Mouse (Mus musculus) limb, embryonic 10.5 days (tissue): Measurements from ENCODE around the gene Snx9. TPM values are rescaled to one million over a fixed set of nuclear protein-coding genes. Genes with fewer than 3 reads are reported as not detected.

Source experiments
- DNase-seq: peaks from one replicate; pipeline ENCODE4 v3.0.0-alpha.2; 2017; ENCODE audit warnings: low spot score
- H3K27ac ChIP-seq: fragments of 300-500 bp; sonication (generic); 2 replicates; pipeline ENCODE4 v1.5.1; 2016; ENCODE audit warnings: mild to moderate bottlenecking
- H3K27me3 ChIP-seq: fragments of 300-500 bp; sonication (generic); 2 replicates; pipeline ENCODE4 v1.6.1; 2016; ENCODE audit warnings: low read depth, mild to moderate bottlenecking; ENCODE audit not compliant: poor library complexity, severe bottlenecking
- H3K36me3 ChIP-seq: fragments of 300-500 bp; sonication (generic); 2 replicates; pipeline ENCODE4 v1.6.1; 2016; ENCODE audit warnings: mild to moderate bottlenecking, moderate library complexity
- H3K4me1 ChIP-seq: fragments of 300-500 bp; sonication (generic); 2 replicates; pipeline ENCODE4 v1.6.1; 2016
- H3K4me3 ChIP-seq: fragments of 300-500 bp; sonication (generic); 2 replicates; pipeline ENCODE4 v1.5.1; 2016; ENCODE audit warnings: mild to moderate bottlenecking, moderate library complexity
- H3K9me3 ChIP-seq: fragments of 300-500 bp; sonication (generic); replicated peaks from 2 replicates; pipeline ENCODE4 v1.6.1; 2016; ENCODE audit warnings: mild to moderate bottlenecking
- WGBS: fragments of 180-500 bp; shearing (Covaris S2); methylation state at CpG from one replicate; pipeline ENCODE4 v1.1.7; 2016; 5-methylcytosine and 5-hydroxymethylcytosine counted together
- polyA plus RNA-seq: library from polyadenylated mRNA; unstranded; fragments of >200 nt; fragmentation: Nextera tagmentation; extraction: Ambion mirVana; gene quantifications from 2 replicates; pipeline ENCODE4 v1.2.1, GENCODE M21; 2016

Snx9 gene
- polyA plus RNA-seq, 1 experiment from 2014 or later: 19.4 TPM

DNA sequence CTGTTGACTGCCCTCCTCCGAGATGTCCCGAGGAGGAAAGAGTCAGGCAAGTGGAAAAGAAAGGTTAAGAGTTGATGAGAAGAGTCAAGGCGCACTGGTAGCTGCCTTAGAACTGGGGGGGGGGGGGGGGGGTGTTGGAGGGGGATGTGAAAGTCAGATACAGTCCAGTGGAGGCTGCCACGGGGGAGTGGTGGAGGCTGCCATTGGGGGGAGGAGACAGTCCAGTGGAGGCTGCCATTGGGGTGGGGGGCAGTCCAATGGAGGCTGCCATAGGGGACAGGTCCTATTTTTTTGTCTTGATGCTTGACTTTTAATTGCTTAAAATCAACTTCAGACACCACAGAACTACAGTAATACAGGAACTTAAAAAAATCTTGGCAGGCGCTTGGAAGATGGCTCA is 91.0 kb downstream of the Snx9 start:
- Histone ChIP-seq H3K27ac (no peak overlapping the region), H3K4me1 (peaks cover 17% of the 10 kb centered on the region), H3K36me3 (peaks cover 35% of the 10 kb centered on the region), H3K4me3 (no peak overlapping the region), H3K9me3 (no peaks in the 10 kb centered on the region), H3K27me3 (peaks cover 17% of the 10 kb centered on the region)
- DNase-seq: no peak
- WGBS: 86% methylated on average over 5 of the region's 5 CpGs

DNA sequence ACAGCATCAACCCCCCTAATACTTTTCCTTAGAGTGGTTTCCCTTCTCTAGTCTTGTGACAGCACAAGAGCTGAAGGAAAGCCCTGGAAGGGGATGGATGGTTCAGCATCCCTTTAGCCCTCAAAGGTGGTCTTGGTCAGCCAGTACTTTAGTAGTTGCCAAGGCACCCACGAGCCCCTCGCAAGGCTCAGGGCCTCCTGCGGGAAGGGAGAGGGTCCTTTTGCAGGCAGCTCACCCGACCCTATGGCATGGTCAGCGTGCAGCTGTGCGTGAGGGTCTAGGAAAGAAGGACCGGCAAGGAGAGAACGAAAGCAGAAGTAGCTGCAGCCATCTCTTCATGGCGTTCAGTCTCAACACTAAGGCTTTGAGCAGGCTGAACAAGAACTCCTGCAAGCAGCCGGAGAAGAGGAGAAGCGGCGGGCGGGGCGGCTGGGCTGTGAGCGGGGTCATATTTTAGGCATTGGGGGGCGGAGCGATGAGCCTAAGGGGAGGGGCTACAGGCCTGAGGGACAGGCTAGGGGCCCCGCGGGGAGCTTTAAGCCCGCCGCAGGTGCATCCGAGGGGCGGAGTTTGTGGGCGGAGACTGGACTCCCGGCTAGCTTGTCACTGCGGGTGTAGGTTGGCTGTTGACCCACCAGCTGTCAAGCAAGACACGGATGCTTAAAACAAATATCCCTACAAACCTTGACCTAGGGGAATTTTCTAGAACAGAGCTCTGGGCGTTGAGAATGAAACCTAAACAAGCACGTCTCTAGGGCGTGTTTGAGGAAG is 93.6 kb downstream of the Snx9 start:
- Histone ChIP-seq H3K4me1 (peaks cover 17% of the 10 kb centered on the region), H3K4me3 (peak overlapping the region; percentile 46), H3K27me3 (peaks cover 43% of the 10 kb centered on the region), H3K36me3 (peaks cover 10% of the 10 kb centered on the region), H3K9me3 (no peaks in the 10 kb centered on the region), H3K27ac (0 out of 2 replicates have a peak overlapping the region, but pooled peaks have one; percentile 37)
- peak; percentile 85 for DNase-seq
- 1% methylated on average over 30 of the region's 30 CpGs for WGBS

- WGBS: 60% methylated on average over 3 of the region's 3 CpGs
- no peak overlapping the region for H3K4me3 ChIP-seq
- peaks cover 52% of the 10 kb centered on the region for H3K27me3 ChIP-seq
Observed at GRCm38 (mm10) chr17:5935680-5936079, 94.6 kb downstream of the Snx9 start.

GRCm38 (mm10) chr17:5936276-5936675 is 95.1 kb downstream of the Snx9 start:
- Histone ChIP-seq H3K36me3 (peaks cover 2% of the 10 kb centered on the region), H3K27ac (no peak overlapping the region), H3K4me1 (peaks cover 24% of the 10 kb centered on the region), H3K9me3 (no peaks in the 10 kb centered on the region), H3K4me3 (no peak overlapping the region), H3K27me3 (peaks cover 58% of the 10 kb centered on the region)
- no peak for DNase-seq
- WGBS: 81% methylated on average over 14 of the region's 14 CpGs

More at GRCm38 (mm10) chr17:5935680-5936079, 94.6 kb downstream of the Snx9 start:
- H3K36me3 ChIP-seq: peaks cover 5% of the 10 kb centered on the region
- H3K9me3 ChIP-seq: no peaks in the 10 kb centered on the region
- peaks cover 19% of the 10 kb centered on the region for H3K4me1 ChIP-seq
- no peak overlapping the region for H3K27ac ChIP-seq
- DNase-seq: no peak

GRCm38 (mm10) chr17:5937441-5937840 is 96.3 kb downstream of the Snx9 start:
- Histone ChIP-seq H3K36me3 (no peaks in the 10 kb centered on the region), H3K4me1 (peaks cover 30% of the 10 kb centered on the region), H3K27ac (no peak overlapping the region), H3K4me3 (no peak overlapping the region), H3K9me3 (no peaks in the 10 kb centered on the region), H3K27me3 (peaks cover 70% of the 10 kb centered on the region)
- WGBS: 73% methylated on average over 2 of the region's 2 CpGs
- no peak for DNase-seq

GRCm38 (mm10) chr17:5939871-5940270 is 98.7 kb downstream of the Snx9 start:
- peaks cover 78% of the 10 kb centered on the region for H3K27me3 ChIP-seq
- peaks cover 24% of the 10 kb centered on the region for H3K4me1 ChIP-seq
- WGBS: 54% methylated on average over 12 of the region's 12 CpGs
- H3K4me3 ChIP-seq: no peak overlapping the region
- DNase-seq: no peak
- H3K27ac ChIP-seq: no peak overlapping the region
- no peaks in the 10 kb centered on the region for H3K9me3 ChIP-seq
- H3K36me3 ChIP-seq: no peaks in the 10 kb centered on the region

GRCm38 (mm10) chr17:5940792-5941191 is 99.7 kb downstream of the Snx9 start:
- Histone ChIP-seq H3K4me3 (peak overlapping the region; percentile 64), H3K36me3 (no peaks in the 10 kb centered on the region), H3K27ac (peak overlapping the region; percentile 58; the same call in 1 of the 2 replicates), H3K4me1 (peaks cover 14% of the 10 kb centered on the region), H3K27me3 (peaks cover 72% of the 10 kb centered on the region), H3K9me3 (no peaks in the 10 kb centered on the region)
- peak; percentile 85 for DNase-seq
- WGBS: 1% methylated on average over 33 of the region's 38 CpGs

DNA sequence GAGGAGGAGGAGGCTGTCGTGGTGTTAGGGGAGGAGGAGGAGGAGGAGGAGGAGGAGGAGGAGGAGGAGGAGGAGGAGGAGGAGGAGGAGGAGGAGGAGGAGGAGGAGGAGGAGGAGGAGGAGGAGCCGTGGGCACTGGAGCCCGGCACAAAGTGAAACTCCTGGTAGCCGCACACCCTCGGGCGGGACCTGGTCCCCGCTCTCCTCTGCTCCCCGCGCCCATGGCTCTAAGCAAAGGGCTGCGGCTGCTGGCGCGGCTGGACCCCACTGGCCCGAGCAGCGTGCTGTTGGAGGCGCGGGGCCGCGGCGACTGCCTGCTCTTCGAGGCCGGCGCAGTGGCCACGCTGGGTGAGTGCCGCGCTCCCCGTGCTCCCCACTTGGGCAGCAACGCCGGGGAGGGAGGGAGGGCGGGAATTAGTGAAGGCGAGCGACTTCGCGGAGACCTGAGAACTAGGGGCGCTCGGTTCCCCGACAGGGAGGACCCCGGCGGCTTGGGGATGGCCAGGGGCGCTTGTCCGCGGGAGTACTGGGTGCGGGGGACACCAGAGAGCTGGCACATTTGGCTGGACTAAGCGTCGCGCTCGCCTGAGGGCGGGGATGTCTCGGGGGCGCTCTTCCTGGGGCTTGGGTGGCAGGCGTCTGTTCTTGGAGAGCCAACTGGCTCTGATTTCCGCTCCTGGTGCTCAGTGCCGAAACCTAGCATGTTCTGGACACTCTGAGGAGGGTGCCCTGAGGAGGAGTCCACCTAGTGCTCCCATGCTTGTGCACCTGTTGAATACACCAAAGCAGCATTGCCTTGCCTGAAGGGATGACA is 100.3 kb downstream of the Snx9 start, which contains the start of gene Synj2:
Gene Synj2 (plus strand): TSS at position 51 of the 814 bp plus-strand sequence.
- Histone ChIP-seq H3K4me1 (peaks cover 14% of the 10 kb centered on the region), H3K36me3 (no peaks in the 10 kb centered on the region), H3K4me3 (peak within 1 kb of the TSS; percentile 64), H3K27ac (peak within 1 kb of the TSS; percentile 74), H3K9me3 (no peaks in the 10 kb centered on the region), H3K27me3 (peaks cover 65% of the 10 kb centered on the region)
- 2% methylated on average over 51 of the region's 52 CpGs for WGBS
- DNase-seq: peak; percentile 74

- WGBS: 80% methylated on average over 3 of the region's 3 CpGs
- peaks cover 61% of the 10 kb centered on the region for H3K27me3 ChIP-seq
Observed at GRCm38 (mm10) chr17:5942156-5942555, 101.0 kb downstream of the Snx9 start.

GRCm38 (mm10) chr17:5943053-5943452 is 101.9 kb downstream of the Snx9 start:
- no peak overlapping the region for H3K4me3 ChIP-seq
- peaks cover 14% of the 10 kb centered on the region for H3K4me1 ChIP-seq
- H3K27me3 ChIP-seq: peaks cover 52% of the 10 kb centered on the region
- DNase-seq: no peak
- H3K9me3 ChIP-seq: no peaks in the 10 kb centered on the region
- no peak overlapping the region for H3K27ac ChIP-seq
- no peaks in the 10 kb centered on the region for H3K36me3 ChIP-seq
- WGBS: 80% methylated on average over 1 of the region's 1 CpGs

More at GRCm38 (mm10) chr17:5942156-5942555, 101.0 kb downstream of the Snx9 start:
- no peaks in the 10 kb centered on the region for H3K36me3 ChIP-seq
- no peak overlapping the region for H3K27ac ChIP-seq
- no peak overlapping the region for H3K4me3 ChIP-seq
- peaks cover 14% of the 10 kb centered on the region for H3K4me1 ChIP-seq
- H3K9me3 ChIP-seq: no peaks in the 10 kb centered on the region
- DNase-seq: no peak

GRCm38 (mm10) chr17:5947039-5947438 is 105.9 kb downstream of the Snx9 start:
- H3K4me3 ChIP-seq: no peak overlapping the region
- no peak for DNase-seq
- H3K36me3 ChIP-seq: no peaks in the 10 kb centered on the region
- WGBS: 81% methylated on average over 3 of the region's 3 CpGs
- H3K4me1 ChIP-seq: no peaks in the 10 kb centered on the region
- H3K9me3 ChIP-seq: no peaks in the 10 kb centered on the region
- H3K27me3 ChIP-seq: peaks cover 12% of the 10 kb centered on the region
- no peak overlapping the region for H3K27ac ChIP-seq

- DNase-seq: no peak
- Histone ChIP-seq H3K27ac (no peak overlapping the region), H3K4me1 (no peaks in the 10 kb centered on the region), H3K9me3 (no peaks in the 10 kb centered on the region), H3K4me3 (no peak overlapping the region), H3K36me3 (no peaks in the 10 kb centered on the region), H3K27me3 (no peaks in the 10 kb centered on the region)
- WGBS: 93% methylated on average over 4 of the region's 4 CpGs
Observed at GRCm38 (mm10) chr17:5952455-5952854, 111.3 kb downstream of the Snx9 start.
